Mouse (Mus musculus) telencephalon, adult 2 months (tissue): ENCODE data around the gene Cacna1b.

ENCODE experiments used
- DNase-seq: peaks from one replicate; pipeline ENCODE4 v3.0.0-alpha.2; 2011; ENCODE audit warnings: low read depth, low spot score

Gene Cacna1b

GRCm38 (mm10) chr2:24553962-24554361 is 209.0 kb downstream of the Cacna1b start:
- DNase-seq, result no peak
